Mouse (Mus musculus) testis, adult 2 months (tissue): ENCODE measurements around the gene S1pr2. TPM values are rescaled to one million over a fixed set of nuclear protein-coding genes. Genes with fewer than 3 reads are reported as not detected.

ENCODE experiments used
- H3K27ac ChIP-seq: fragments of 200-500 bp; 2 replicates; pipeline ENCODE4 v1.5.1; 2012; ENCODE audit warnings: low read depth, low read length; ENCODE audit not compliant: control insufficient read depth, insufficient read depth
- H3K27me3 ChIP-seq: fragments of 200-500 bp; 2 replicates; pipeline ENCODE4 v1.6.1; 2012; ENCODE audit warnings: mild to moderate bottlenecking, low read length, moderate library complexity; ENCODE audit not compliant: control insufficient read depth, insufficient read depth
- H3K36me3 ChIP-seq: fragments of 200-500 bp; 2 replicates; pipeline ENCODE4 v1.6.1; 2012; ENCODE audit warnings: mild to moderate bottlenecking, low read length; ENCODE audit not compliant: control insufficient read depth, insufficient read depth
- H3K4me1 ChIP-seq: fragments of 200-500 bp; 2 replicates; pipeline ENCODE4 v1.6.1; 2012; ENCODE audit warnings: low read length; ENCODE audit not compliant: control insufficient read depth, insufficient read depth
- H3K4me3 ChIP-seq: fragments of 200-500 bp; 2 replicates; pipeline ENCODE4 v1.5.1; 2012; ENCODE audit warnings: low read depth, mild to moderate bottlenecking, low read length, moderate library complexity, mixed read lengths; ENCODE audit not compliant: control insufficient read depth
- CTCF ChIP-seq: fragments of 200-500 bp; IDR thresholded peaks from 2 replicates; pipeline ENCODE4 v1.5.1; 2012; ENCODE audit warnings: low read depth, mild to moderate bottlenecking, inconsistent platforms, low read length, moderate library complexity; ENCODE audit not compliant: control insufficient read depth, insufficient read depth, insufficient replicate concordance
- POLR2A ChIP-seq: fragments of 200-500 bp; IDR thresholded peaks from 2 replicates; pipeline ENCODE4 v1.6.1; 2012; ENCODE audit warnings: low read depth, mild to moderate bottlenecking, inconsistent platforms, low read length, moderate library complexity; ENCODE audit not compliant: control insufficient read depth
- polyA plus RNA-seq: library from polyadenylated mRNA; depleted of rRNA; stranded (reverse); fragments of >200 nt; gene quantifications from 2 replicates; pipeline ENCODE4 v1.2.3, GENCODE M21; 2012; rRNA removed

The S1pr2 gene
- polyA plus RNA-seq: 0.70 and 0.87 TPM in 2 replicates

GRCm38 (mm10) chr9:20976216-20976960 is at the start of gene S1pr2:
Gene S1pr2, minus strand, starts transcription at chr9:20976781.
- H3K27ac ChIP-seq: peak within 1 kb of the TSS; percentile 10
- peak within 1 kb of the TSS; percentile 87 for H3K4me3 ChIP-seq
- H3K4me1 ChIP-seq: peaks cover 12% of the 10 kb centered on the region
- no peaks in the 10 kb centered on the region for H3K27me3 ChIP-seq
- H3K36me3 ChIP-seq: no peaks in the 10 kb centered on the region
- TF ChIP-seq CTCF (no peak), POLR2A (no peak)

DNA sequence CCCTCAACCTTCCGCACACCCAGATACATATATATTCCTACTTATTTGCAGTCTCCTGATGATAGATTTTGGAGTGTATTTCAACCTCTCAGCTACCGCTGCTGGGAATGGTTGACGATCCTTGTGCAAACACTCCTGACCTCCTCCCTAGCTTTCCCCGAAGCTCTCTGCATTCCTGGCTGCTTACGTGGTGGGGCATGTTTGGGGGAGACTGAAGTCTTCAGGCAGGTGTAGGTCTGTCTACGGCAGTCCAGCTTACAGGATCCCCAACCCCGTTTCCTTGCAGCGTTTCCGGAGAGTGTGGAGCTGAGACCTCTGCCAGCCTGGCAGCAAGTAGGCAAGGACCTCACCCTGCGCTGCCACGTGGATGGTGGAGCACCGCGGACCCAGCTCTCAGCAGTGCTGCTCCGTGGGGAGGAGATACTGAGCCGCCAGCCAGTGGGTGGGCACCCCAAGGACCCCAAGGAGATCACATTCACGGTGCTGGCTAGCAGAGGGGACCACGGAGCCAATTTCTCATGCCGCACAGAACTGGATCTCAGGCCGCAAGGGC is 48.8 kb upstream of the S1pr2 start:
- Histone ChIP-seq H3K36me3 (no peaks in the 10 kb centered on the region), H3K4me1 (peaks cover 10% of the 10 kb centered on the region), H3K4me3 (no peak overlapping the region), H3K27me3 (no peaks in the 10 kb centered on the region), H3K27ac (no peak overlapping the region)
- TF ChIP-seq CTCF: no peak
- no peak for TF ChIP-seq POLR2A

DNA sequence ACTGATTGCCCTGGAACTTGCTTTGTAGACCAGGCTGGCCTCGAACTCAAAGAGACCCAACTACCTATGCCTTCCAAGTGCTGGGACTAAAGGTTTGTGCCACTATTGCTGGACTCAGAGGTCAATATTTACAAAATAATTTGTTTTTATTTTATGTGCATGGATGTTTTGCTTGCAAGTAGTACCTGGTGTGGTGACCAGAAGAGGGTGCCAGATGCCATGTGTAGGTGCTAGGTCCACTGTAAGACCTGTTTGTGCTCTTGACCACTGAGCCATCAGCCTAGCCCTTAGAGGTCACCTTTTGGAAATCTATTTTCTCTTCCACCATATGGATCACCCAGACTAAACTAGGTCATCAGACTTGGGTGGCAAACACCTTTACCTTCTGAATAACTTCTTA is 46.1 kb upstream of the S1pr2 start:
- Histone ChIP-seq H3K36me3 (no peaks in the 10 kb centered on the region), H3K4me1 (peaks cover 2% of the 10 kb centered on the region; the same call in 1 of the 2 replicates), H3K27ac (no peak overlapping the region), H3K27me3 (no peaks in the 10 kb centered on the region), H3K4me3 (no peak overlapping the region)
- TF ChIP-seq CTCF: no peak
- TF ChIP-seq POLR2A: no peak

- Histone ChIP-seq H3K27ac (no peak overlapping the region), H3K27me3 (no peaks in the 10 kb centered on the region), H3K4me1 (peaks cover 3% of the 10 kb centered on the region), H3K4me3 (no peak overlapping the region), H3K36me3 (no peaks in the 10 kb centered on the region)
- TF ChIP-seq CTCF (no peak), POLR2A (no peak)
Measured at GRCm38 (mm10) chr9:21022288-21022687, 45.7 kb upstream of the S1pr2 start.

DNA sequence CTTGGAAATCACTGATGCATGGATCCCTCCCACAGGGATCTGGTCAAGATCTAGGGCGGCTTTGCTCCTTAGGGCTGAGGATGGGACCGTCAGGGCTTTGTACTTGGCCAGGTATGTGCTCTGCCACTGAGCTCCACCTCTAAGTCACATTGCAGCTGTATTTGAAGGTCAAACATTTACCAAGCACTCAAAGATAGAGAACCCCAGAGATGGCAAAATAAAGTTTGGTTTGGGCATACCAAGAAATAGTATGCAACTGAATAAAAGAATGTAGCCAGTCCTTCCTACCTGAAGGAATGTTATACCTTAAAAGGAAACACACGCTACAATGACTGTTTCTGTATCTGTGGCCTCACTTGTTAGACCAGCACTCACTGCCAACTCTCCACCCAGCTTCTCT is 44.8 kb upstream of the S1pr2 start:
- Histone ChIP-seq H3K4me3 (no peak overlapping the region), H3K4me1 (peaks cover 9% of the 10 kb centered on the region), H3K27me3 (no peaks in the 10 kb centered on the region), H3K27ac (no peak overlapping the region), H3K36me3 (no peaks in the 10 kb centered on the region)
- TF ChIP-seq CTCF: no peak
- no peak for TF ChIP-seq POLR2A

DNA sequence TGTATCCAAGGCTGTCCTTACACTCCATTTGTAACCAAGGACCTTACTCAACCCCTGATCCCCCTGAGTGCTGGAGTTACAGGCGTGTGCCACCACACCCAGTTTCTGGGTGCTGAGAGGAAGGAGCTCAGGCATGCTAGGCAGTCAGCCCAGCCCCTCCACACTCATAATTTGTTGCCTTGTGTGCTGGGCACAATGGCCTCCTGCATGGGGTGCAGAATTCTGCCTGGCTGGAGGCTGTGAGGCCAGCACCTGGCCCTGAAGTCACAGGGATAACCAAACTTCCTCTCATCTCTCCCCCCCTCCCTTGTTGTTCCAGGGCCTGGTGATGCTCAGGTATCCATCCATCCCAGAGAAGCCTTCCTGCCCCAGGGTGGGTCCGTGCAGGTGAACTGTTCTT is 42.0 kb upstream of the S1pr2 start:
- H3K36me3 ChIP-seq: no peaks in the 10 kb centered on the region
- TF ChIP-seq POLR2A (no peak), CTCF (no peak)
- H3K27me3 ChIP-seq: no peaks in the 10 kb centered on the region; the same call in 1 of the 2 replicates
- peaks cover 22% of the 10 kb centered on the region for H3K4me1 ChIP-seq
- H3K27ac ChIP-seq: no peak overlapping the region
- H3K4me3 ChIP-seq: no peak overlapping the region

DNA sequence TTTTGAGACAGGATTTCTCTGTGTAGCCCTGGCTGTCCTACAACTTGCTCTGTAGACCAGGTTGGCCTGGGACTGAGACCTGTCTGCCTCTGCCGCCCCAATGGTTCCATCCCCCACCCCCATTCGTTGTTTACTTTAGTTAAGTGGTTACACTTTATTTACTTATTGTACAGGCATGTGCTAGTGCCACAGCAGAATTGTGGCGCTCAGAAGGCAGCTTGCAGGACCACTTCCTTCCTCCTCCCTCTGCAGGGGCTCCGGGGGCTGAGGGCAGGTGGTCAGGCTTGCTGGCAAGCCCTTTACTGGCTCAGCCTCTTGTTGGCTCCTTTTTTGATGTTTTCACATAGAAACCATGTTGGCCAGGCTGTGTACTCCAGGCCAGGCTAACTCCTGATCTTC is 40.6 kb upstream of the S1pr2 start:
- no peaks in the 10 kb centered on the region for H3K36me3 ChIP-seq
- H3K27ac ChIP-seq: no peak overlapping the region
- no peaks in the 10 kb centered on the region; the same call in 1 of the 2 replicates for H3K27me3 ChIP-seq
- TF ChIP-seq POLR2A (no peak), CTCF (no peak)
- H3K4me3 ChIP-seq: no peak overlapping the region
- H3K4me1 ChIP-seq: peaks cover 22% of the 10 kb centered on the region
